Mouse (Mus musculus) stomach, embryonic 14.5 days (tissue): ENCODE measurements at regions not wholly inside any gene's neighbourhood (a gene's known extent, or its start where the extent isn't known, plus 50 kb on each side); places are given as distances from the start of the nearest gene placed in this dataset.

ENCODE experiments used
- ATAC-seq: fragments of 200-750 bp; cut with Nextera tagmentation; 2 replicates; pipeline ENCODE4 v1.8.0; 2017; ENCODE audit warnings: low read depth, moderate TSS enrichment; ENCODE audit not compliant: insufficient number of reproducible peaks, insufficient read depth, low FRiP score
- H3K27ac ChIP-seq: fragments of 300-500 bp; sonication (generic); 2 replicates; pipeline ENCODE4 v1.5.1; 2014; ENCODE audit warnings: mild to moderate bottlenecking, low read length, moderate library complexity, mixed read lengths
- H3K27me3 ChIP-seq: fragments of 300-500 bp; sonication (generic); 2 replicates; pipeline ENCODE4 v1.6.1; 2014; ENCODE audit warnings: low read length, control low read depth, mixed read lengths; ENCODE audit not compliant: control insufficient read depth, insufficient read depth
- H3K36me3 ChIP-seq: fragments of 300-500 bp; sonication (generic); 2 replicates; pipeline ENCODE4 v1.6.1; 2014; ENCODE audit warnings: mild to moderate bottlenecking, control low read depth, low read length, moderate library complexity, mixed read lengths; ENCODE audit not compliant: control insufficient read depth, insufficient read depth
- H3K4me1 ChIP-seq: fragments of 300-500 bp; sonication (generic); 2 replicates; pipeline ENCODE4 v1.6.1; 2014; ENCODE audit warnings: low read length, control low read depth, mixed read lengths; ENCODE audit not compliant: control insufficient read depth, insufficient read depth
- H3K4me2 ChIP-seq: fragments of 300-500 bp; sonication (generic); replicated peaks from 2 replicates; pipeline ENCODE4 v1.6.1; 2014; ENCODE audit warnings: low read depth, low read length, control low read depth
- H3K4me3 ChIP-seq: fragments of 300-500 bp; sonication (generic); 2 replicates; pipeline ENCODE4 v1.5.1; 2014; ENCODE audit warnings: low read depth, low read length, control low read depth
- H3K9ac ChIP-seq: fragments of 300-500 bp; sonication (generic); replicated peaks from 2 replicates; pipeline ENCODE4 v1.6.1; 2014; ENCODE audit warnings: low read depth, mild to moderate bottlenecking, control low read depth, low read length, moderate library complexity, mixed read lengths
- H3K9me3 ChIP-seq: fragments of 300-500 bp; sonication (generic); 2 replicates; pipeline ENCODE4 v1.6.1; 2016; ENCODE audit warnings: low read depth, low read length, control low read depth; ENCODE audit not compliant: control insufficient read depth
- WGBS: fragments of 180-500 bp; shearing (Covaris S2); extraction: QIAGEN DNeasy Blood & Tissue Kit; methylation state at CpG from one replicate; pipeline ENCODE4 v1.1.7; 2014; 5-methylcytosine and 5-hydroxymethylcytosine counted together

DNA sequence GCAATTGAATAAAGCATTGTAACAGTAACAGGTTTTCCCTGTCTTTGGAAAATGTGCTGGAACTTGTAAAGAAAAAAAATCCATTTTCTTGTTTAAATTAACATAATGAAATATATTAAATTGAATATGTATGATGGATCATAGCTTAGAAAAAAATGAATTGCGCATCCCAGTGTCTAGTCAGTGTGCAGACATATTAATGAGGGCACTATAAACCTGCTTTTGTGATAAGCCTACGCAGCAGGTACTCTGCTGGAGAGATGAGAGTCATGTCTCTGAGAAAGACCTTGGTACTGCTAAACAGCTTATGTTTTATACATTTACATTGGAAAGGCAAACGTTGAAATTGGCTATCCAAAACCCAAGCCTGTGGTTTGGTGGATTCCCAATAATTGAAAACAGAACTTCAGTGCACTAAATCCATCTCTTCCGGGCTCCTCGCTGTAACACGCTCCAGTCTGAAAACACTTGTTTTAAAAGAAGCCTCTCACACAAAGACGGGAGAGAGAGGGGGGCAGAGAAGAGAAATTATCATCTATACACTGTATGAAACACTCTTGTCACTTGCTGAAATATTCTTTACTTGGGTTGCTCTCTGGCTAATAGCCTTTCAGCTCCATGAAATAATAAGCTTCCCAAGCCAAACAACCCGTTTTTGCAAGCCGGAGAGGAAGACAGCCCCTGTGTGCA, 223.9 kb upstream of the Fn1 start:
- H3K9ac ChIP-seq = no peak overlapping the region
- H3K27me3 ChIP-seq = no peaks in the 10 kb centered on the region
- H3K27ac ChIP-seq = no peak overlapping the region
- H3K4me2 ChIP-seq = no peak overlapping the region
- H3K36me3 ChIP-seq = no peaks in the 10 kb centered on the region
- 80% methylated on average over 9 of the region's 9 CpGs for WGBS
- no peak for ATAC-seq
- no peaks in the 10 kb centered on the region for H3K4me1 ChIP-seq
- H3K4me3 ChIP-seq = no peak overlapping the region
- no peaks in the 10 kb centered on the region for H3K9me3 ChIP-seq

DNA sequence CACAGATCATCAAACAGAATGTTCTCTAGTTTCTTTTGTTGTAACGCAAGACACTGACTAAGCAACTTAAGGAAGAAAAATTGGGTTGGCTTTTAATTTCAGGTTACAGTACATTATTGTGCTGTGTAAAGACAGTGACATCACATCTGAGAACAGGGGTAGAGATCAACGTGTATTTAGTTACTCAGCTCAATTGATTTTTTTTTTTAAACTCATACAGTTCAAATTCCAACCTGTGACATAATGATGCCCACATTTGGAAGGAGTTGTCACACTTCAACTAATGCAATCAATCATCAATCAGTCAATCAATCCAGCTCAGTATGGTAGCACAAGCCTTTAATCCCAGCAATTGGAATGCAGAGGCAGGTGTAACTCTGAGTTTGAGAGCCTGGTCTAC, 221.0 kb upstream of the Fn1 start:
- H3K9ac ChIP-seq = no peak overlapping the region

DNA sequence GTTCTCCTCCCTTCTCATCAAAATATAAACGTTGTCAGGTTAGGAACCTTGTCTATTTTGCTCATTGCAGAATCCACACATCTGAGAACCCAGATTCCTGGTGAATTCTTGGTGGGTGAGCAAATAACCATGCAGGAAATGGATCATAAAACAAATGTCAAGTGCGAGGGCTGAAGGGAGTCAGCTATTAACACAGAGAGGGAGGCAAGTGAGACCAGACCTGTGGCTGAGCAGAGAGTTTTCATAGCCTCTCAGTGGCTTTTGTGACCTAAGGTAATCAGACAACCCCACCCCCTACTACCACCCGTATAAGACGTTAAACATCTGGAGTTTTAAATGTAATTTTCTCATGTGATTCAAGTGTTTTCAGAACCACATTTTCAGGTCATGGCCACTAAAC, 212.7 kb upstream of the Fn1 start:
- H3K27me3 ChIP-seq = no peaks in the 10 kb centered on the region
- H3K9me3 ChIP-seq = 0 out of 2 replicates have a peak, but pooled peaks cover 2% of the 10 kb centered on the region
- H3K4me1 ChIP-seq = no peaks in the 10 kb centered on the region
- no peak overlapping the region for H3K4me2 ChIP-seq
- no peak overlapping the region for H3K9ac ChIP-seq
- H3K27ac ChIP-seq = no peak overlapping the region
- no peaks in the 10 kb centered on the region for H3K36me3 ChIP-seq
- no peak for ATAC-seq
- H3K4me3 ChIP-seq = no peak overlapping the region
- WGBS = 25% methylated on average over 4 of the region's 4 CpGs

More for the DNA sequence above, 221.0 kb upstream of the Fn1 start:
- Histone ChIP-seq H3K4me3 (no peak overlapping the region), H3K9me3 (0 out of 2 replicates have a peak, but pooled peaks cover 4% of the 10 kb centered on the region), H3K4me1 (no peaks in the 10 kb centered on the region), H3K4me2 (no peak overlapping the region), H3K27ac (no peak overlapping the region), H3K27me3 (no peaks in the 10 kb centered on the region), H3K36me3 (no peaks in the 10 kb centered on the region)
- no peak for ATAC-seq
- WGBS = 83% methylated on average over 2 of the region's 2 CpGs

DNA sequence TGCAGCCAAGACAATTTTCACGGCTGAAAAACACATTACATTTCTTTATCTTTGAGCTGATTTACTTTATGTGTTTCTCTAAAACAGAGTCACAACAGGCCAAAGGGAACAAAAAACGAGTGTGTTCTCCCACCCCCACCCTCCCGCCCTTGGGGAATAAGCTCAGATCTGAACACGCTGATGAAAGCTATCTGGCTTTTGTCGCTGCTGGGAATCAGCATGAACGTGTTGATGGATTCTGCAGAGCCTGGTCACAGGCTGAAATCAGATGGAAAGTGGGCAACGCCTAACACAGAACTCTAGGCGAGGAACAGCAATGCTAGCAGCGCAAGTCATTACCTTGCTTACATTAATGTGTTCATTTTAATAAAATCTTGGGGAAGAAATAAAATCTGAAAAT, 211.7 kb upstream of the Fn1 start:
- Histone ChIP-seq H3K27me3 (no peaks in the 10 kb centered on the region), H3K36me3 (no peaks in the 10 kb centered on the region), H3K27ac (no peak overlapping the region), H3K9me3 (no peaks in the 10 kb centered on the region), H3K4me1 (no peaks in the 10 kb centered on the region), H3K4me3 (no peak overlapping the region), H3K4me2 (no peak overlapping the region), H3K9ac (no peak overlapping the region)
- WGBS = 71% methylated on average over 9 of the region's 9 CpGs
- ATAC-seq = no peak

DNA sequence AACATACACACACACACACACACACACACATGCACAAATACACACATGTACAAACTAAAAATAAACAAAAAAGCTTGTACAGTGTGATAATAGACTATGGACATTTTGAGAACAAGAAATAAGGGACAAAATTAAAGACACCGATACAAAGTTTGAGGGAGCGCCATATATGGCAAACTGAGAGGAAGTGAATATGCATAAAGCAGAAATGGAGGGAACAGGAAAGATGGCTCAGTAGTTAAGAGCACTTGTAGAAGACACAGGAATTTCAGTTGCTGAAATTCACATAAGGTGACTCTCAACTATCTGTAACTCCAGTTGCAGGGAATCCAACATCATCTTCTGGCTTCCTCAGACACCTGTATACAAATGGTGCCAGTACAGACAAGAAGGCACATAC, 200.2 kb upstream of the Fn1 start:
- H3K4me2 ChIP-seq = no peak overlapping the region
- H3K27ac ChIP-seq = no peak overlapping the region
- H3K9ac ChIP-seq = no peak overlapping the region
- no peaks in the 10 kb centered on the region for H3K4me1 ChIP-seq
- 97% methylated on average over 2 of the region's 2 CpGs for WGBS
- H3K36me3 ChIP-seq = no peaks in the 10 kb centered on the region
- no peaks in the 10 kb centered on the region for H3K27me3 ChIP-seq
- H3K9me3 ChIP-seq = no peaks in the 10 kb centered on the region
- H3K4me3 ChIP-seq = no peak overlapping the region
- no peak for ATAC-seq

DNA sequence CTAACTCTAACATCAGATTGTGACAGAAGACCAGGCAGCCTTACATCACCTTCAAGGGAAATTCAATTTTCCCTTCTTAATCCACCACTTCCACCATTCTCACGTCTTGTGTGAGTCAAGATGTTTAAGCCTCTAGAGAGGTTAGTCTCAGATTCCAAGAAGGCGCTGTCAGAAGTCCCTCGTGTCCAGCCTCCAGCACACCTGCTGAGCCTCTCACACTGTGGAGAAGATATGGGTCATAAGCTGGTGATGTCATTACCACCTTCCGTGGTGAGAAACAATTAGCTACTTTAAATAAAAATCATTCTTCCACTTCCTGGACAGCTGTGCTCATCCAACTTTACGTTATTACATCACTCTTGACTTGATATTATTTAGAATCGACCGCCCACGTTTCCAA, 198.3 kb upstream of the Fn1 start:
- Histone ChIP-seq H3K27ac (no peak overlapping the region), H3K27me3 (no peaks in the 10 kb centered on the region), H3K9ac (no peak overlapping the region), H3K36me3 (no peaks in the 10 kb centered on the region), H3K9me3 (no peaks in the 10 kb centered on the region), H3K4me3 (no peak overlapping the region), H3K4me2 (no peak overlapping the region), H3K4me1 (no peaks in the 10 kb centered on the region)
- ATAC-seq = no peak
- 51% methylated on average over 8 of the region's 8 CpGs for WGBS

DNA sequence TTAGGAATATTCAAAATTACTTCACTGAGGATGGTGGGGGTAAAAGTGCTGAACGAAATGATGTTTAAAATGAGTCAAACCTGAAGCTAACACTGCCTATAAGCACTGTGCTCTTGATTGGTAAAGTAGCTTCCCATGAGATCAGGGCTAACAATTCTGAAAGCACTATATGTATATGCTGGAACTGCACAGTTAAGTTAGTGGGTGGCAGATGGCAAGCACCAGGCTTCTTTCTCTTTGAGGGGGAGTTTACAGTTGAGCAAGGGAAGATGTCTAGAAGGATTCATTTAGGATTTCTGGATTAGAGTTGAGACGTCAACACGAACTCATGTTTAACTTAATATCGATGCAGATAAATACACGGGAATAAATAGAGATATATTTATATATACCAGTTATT, 195.7 kb upstream of the Fn1 start:
- Histone ChIP-seq H3K4me3 (no peak overlapping the region), H3K36me3 (no peaks in the 10 kb centered on the region), H3K4me2 (no peak overlapping the region), H3K27ac (no peak overlapping the region), H3K4me1 (no peaks in the 10 kb centered on the region; the same call in 1 of the 2 replicates), H3K27me3 (no peaks in the 10 kb centered on the region), H3K9ac (no peak overlapping the region), H3K9me3 (no peaks in the 10 kb centered on the region)
- WGBS = 71% methylated on average over 5 of the region's 5 CpGs
- no peak for ATAC-seq

DNA sequence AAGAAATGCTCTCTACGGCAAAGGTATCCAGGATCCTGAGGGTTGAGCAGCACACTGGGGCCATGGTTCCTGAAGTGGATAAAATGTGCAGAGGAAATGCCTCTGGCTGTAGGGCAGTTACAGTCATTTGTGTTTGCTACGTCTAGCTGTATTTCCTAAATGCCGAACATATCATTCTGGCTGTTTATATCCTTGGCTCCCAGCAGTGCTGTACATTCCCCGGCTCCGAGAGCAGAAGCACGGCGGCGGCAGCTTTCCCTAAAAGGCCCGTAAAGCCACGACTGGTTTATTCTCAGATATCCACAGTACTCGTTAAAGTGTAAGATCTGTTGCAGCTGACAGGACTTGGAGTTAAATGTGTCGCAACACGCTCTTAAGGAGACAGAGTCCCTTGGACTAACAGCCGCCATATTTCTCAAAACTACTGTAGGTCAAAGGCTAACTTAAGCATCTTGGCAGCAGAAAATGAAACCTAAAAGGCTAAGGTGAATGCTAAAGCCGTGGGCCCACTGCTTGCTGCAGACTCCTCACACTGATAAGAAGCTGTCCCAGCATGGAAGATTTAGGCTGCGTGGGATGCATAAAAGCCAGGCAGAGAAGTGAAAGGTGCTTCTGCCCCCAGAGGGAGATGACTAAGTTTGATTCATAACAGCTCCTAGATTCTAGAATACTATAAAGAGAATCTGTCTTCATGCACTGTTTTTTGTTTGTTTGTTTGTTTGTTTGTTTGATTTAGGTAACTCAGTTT, 192.1 kb upstream of the Fn1 start:
- ATAC-seq = no peak; the same call in 1 of the 2 replicates
- H3K9me3 ChIP-seq = no peaks in the 10 kb centered on the region
- WGBS = 26% methylated on average over 16 of the region's 16 CpGs
- H3K27ac ChIP-seq = peak overlapping the region; percentile 57
- H3K9ac ChIP-seq = no peak overlapping the region
- H3K36me3 ChIP-seq = no peaks in the 10 kb centered on the region
- H3K4me3 ChIP-seq = no peak overlapping the region
- H3K4me2 ChIP-seq = no peak overlapping the region
- H3K4me1 ChIP-seq = no peaks in the 10 kb centered on the region; the same call in 1 of the 2 replicates
- H3K27me3 ChIP-seq = no peaks in the 10 kb centered on the region
